Mouse (Mus musculus): ENCODE measurements at regions not wholly inside any gene's neighbourhood (a gene's known extent, or its start where the extent isn't known, plus 50 kb on each side); places are given as distances from the start of the nearest gene placed in this dataset.

- DNase-seq, result no peak
Measured at GRCm38 (mm10) chr5:74766211-74766610, 63.5 kb upstream of the Lnx1 start.

DNA sequence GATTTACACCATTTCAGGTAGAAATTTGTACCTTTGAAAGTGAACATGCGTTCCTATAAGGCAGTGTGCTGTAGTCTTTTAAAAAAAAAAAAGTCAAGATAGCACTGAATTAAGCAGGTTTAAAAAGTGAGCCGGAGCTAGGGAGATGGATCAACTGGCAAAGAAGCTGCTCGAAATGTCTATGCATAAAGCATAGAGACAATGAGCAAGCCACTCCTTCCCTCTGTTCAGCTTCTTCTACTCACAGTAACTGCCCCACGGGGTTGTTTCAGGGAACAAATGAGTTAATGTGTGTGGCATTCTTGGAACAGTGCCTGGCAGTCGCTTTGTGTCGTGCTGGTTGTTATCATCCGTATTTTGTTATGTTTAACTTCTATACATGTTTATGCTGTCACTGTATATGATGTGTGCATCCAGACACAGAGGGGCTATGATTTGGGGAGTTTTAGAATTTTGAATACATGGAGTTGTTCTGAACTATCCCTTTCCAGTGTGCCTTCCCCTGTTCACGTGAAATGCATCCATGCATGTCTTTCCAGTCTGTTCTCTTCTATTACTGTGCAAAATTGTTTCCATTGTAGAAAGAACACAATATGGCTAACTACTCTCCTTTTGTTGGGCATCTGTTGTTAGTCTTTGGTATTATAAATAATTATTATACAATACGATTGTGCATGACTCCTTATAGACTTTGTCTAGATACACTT, 62.5 kb upstream of the Lnx1 start:
- peak in 1 of 2 experiments; percentile 4 for DNase-seq

GRCm38 (mm10) chr5:74757557-74757956, 54.8 kb upstream of the Lnx1 start:
- DNase-seq, result no peak

GRCm38 (mm10) chr5:74752961-74753360, 50.2 kb upstream of the Lnx1 start:
- DNase-seq, result no peak

Measured in cerebellum, postnatal 36 days (tissue).